Mouse (Mus musculus) heart, embryonic 16.5 days (tissue): Measurements from ENCODE around the gene Glis3. TPM values are rescaled to one million over a fixed set of nuclear protein-coding genes. Genes with fewer than 3 reads are reported as not detected.

Experiments
- ATAC-seq: fragments of 200-750 bp; cut with Nextera tagmentation; replicated peaks from 2 replicates; pipeline ENCODE4 v1.8.0; 2017; ENCODE audit warnings: moderate number of reproducible peaks; ENCODE audit not compliant: insufficient read depth, low FRiP score; ENCODE audit errors: extremely low read depth
- H3K27ac ChIP-seq: fragments of 300-500 bp; sonication (generic); 2 replicates; pipeline ENCODE4 v1.5.1; 2014; ENCODE audit warnings: mild to moderate bottlenecking, low read length, control low read depth, moderate library complexity
- H3K27me3 ChIP-seq: fragments of 300-500 bp; sonication (generic); 2 replicates; pipeline ENCODE4 v1.6.1; 2014; ENCODE audit warnings: low read length, mixed read lengths; ENCODE audit not compliant: control insufficient read depth, insufficient read depth
- H3K36me3 ChIP-seq: fragments of 300-500 bp; sonication (generic); 2 replicates; pipeline ENCODE4 v1.6.1; 2014; ENCODE audit not compliant: control insufficient read depth, insufficient read depth
- H3K4me1 ChIP-seq: fragments of 300-500 bp; sonication (generic); 2 replicates; pipeline ENCODE4 v1.6.1; 2014; ENCODE audit warnings: low read length, mixed read lengths; ENCODE audit not compliant: control insufficient read depth, insufficient read depth
- H3K4me2 ChIP-seq: fragments of 300-500 bp; sonication (generic); 2 replicates; pipeline ENCODE4 v1.6.1; 2014; ENCODE audit warnings: low read depth, mild to moderate bottlenecking, control low read depth, low read length
- H3K4me3 ChIP-seq: fragments of 300-500 bp; sonication (generic); 2 replicates; pipeline ENCODE4 v1.5.1; 2014; ENCODE audit warnings: mild to moderate bottlenecking, control low read depth, low read length
- H3K9ac ChIP-seq: fragments of 300-500 bp; sonication (generic); 2 replicates; pipeline ENCODE4 v1.6.1; 2014; ENCODE audit warnings: low read length, control low read depth
- H3K9me3 ChIP-seq: fragments of 300-500 bp; sonication (generic); replicated peaks from 2 replicates; pipeline ENCODE4 v1.6.1; 2016; ENCODE audit warnings: low read length; ENCODE audit not compliant: control insufficient read depth
- WGBS: fragments of 180-500 bp; shearing (Covaris S2); extraction: QIAGEN DNeasy Blood & Tissue Kit; methylation state at CpG from one replicate; pipeline ENCODE4 v1.1.7; 2014; 5-methylcytosine and 5-hydroxymethylcytosine counted together
- polyA plus RNA-seq: library from polyadenylated mRNA; unstranded; fragments of >200 nt; fragmentation: Nextera tagmentation; extraction: Ambion mirVana; gene quantifications from 2 replicates; pipeline ENCODE4 v1.2.1, GENCODE M21; 2015

The Glis3 gene
- polyA plus RNA-seq, 1 experiment from 2014 or later, result 1.3 TPM

DNA sequence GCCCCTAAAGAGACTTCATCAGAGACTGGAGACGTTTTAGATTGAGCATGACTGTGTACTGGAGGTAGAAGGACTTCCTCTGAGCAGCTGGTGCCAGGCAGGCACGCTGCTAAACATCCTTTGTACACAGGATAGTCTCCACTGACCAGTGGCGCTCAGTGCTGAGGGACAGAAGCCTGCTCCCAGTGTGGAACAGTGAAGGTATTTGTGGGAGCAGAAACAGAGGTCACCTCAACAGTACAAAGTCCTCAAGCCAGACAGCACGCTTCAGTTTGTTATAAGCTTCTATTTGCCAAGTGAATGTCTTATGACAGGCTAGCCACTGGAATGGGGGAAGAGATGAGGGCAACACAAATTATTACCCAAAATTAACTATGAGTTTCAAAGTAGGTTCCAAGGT, 289.0 kb downstream of the Glis3 start:
- WGBS, result 71% methylated on average over 4 of the region's 4 CpGs
- Histone ChIP-seq H3K36me3 (no peaks in the 10 kb centered on the region), H3K27ac (no peak overlapping the region), H3K4me3 (no peak overlapping the region), H3K4me2 (no peak overlapping the region), H3K4me1 (no peaks in the 10 kb centered on the region), H3K9ac (no peak overlapping the region), H3K9me3 (no peaks in the 10 kb centered on the region), H3K27me3 (no peaks in the 10 kb centered on the region)
- no peak for ATAC-seq

- no peaks in the 10 kb centered on the region for H3K36me3 ChIP-seq
- ATAC-seq, result no peak
- WGBS, result 64% methylated on average over 5 of the region's 5 CpGs
- no peak overlapping the region for H3K27ac ChIP-seq
- H3K9me3 ChIP-seq, result no peaks in the 10 kb centered on the region
- no peak overlapping the region for H3K4me3 ChIP-seq
- no peak overlapping the region for H3K4me2 ChIP-seq
- H3K27me3 ChIP-seq, result no peaks in the 10 kb centered on the region
- no peaks in the 10 kb centered on the region for H3K4me1 ChIP-seq
- no peak overlapping the region for H3K9ac ChIP-seq
Measured at GRCm38 (mm10) chr19:28389146-28389545, 290.7 kb downstream of the Glis3 start.

- no peaks in the 10 kb centered on the region for H3K9me3 ChIP-seq
- no peaks in the 10 kb centered on the region for H3K36me3 ChIP-seq
- no peaks in the 10 kb centered on the region for H3K27me3 ChIP-seq
- WGBS, result 69% methylated on average over 5 of the region's 5 CpGs
- no peak for ATAC-seq
- H3K9ac ChIP-seq, result no peak overlapping the region
- H3K4me1 ChIP-seq, result no peaks in the 10 kb centered on the region
- H3K27ac ChIP-seq, result no peak overlapping the region
- H3K4me3 ChIP-seq, result no peak overlapping the region
- H3K4me2 ChIP-seq, result no peak overlapping the region
Measured at GRCm38 (mm10) chr19:28383425-28383824, 296.5 kb downstream of the Glis3 start.

DNA sequence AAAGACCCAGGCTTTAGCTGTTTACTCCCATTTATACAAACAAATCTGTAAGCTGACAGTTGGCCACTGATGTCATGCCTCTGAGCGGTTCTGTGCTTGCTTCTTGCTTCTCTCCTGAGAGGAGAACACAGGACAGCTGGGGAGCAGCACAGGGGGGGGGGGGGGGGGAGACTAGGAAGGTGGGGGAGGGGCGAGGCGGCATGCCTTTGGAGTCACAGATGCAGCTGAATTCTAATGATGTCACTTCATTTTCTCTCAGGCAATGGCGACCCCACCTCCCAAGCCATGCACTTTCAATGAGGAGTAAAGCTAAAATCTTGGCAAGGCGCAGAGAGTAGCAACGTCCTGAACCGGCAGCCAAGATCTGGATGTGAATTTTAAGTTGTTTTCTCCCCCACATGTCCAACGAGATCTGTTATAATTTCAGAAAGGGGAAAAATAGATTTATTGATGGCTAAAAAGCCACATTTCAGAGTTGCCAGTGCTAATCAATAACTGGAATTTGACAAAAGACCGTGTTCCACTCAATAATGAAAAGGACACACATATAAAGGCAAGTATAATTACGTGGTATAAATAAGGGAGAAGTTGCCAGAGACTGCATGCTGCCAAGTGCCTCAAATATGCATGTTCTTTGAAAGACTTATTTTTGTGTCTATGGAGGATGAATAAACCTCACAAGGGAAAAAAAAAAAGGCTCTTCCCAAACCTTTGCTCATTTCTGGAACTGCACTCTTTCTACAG, 297.5 kb downstream of the Glis3 start:
- ATAC-seq, result no peak
- Histone ChIP-seq H3K36me3 (no peaks in the 10 kb centered on the region), H3K27ac (no peak overlapping the region), H3K4me1 (no peaks in the 10 kb centered on the region), H3K9me3 (no peaks in the 10 kb centered on the region), H3K4me2 (no peak overlapping the region), H3K27me3 (no peaks in the 10 kb centered on the region), H3K9ac (no peak overlapping the region), H3K4me3 (no peak overlapping the region)
- 57% methylated on average over 10 of the region's 10 CpGs for WGBS

DNA sequence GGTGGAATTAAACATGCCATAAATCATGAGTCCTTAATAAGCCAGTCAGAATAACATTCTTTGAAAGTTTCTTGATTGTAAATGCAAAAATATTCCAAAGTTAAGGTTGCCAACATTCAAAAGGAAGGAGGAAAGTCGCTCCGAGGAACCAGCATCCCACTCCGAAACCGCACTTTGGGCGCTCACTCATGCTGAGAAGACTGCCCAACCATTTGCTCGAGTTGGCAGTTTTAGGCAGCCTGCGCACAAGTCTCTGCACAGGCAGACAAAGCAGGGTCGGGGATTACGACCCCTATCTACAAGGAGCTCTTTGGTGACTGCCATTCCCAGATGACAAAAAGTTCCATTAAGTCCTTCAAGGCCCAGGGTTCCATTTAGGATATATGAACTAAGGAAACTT, 298.4 kb downstream of the Glis3 start:
- ATAC-seq, result no peak
- Histone ChIP-seq H3K27me3 (no peaks in the 10 kb centered on the region), H3K9ac (no peak overlapping the region), H3K4me1 (no peaks in the 10 kb centered on the region), H3K4me2 (no peak overlapping the region), H3K9me3 (no peaks in the 10 kb centered on the region), H3K36me3 (no peaks in the 10 kb centered on the region), H3K4me3 (no peak overlapping the region), H3K27ac (no peak overlapping the region)
- WGBS, result 73% methylated on average over 9 of the region's 9 CpGs

DNA sequence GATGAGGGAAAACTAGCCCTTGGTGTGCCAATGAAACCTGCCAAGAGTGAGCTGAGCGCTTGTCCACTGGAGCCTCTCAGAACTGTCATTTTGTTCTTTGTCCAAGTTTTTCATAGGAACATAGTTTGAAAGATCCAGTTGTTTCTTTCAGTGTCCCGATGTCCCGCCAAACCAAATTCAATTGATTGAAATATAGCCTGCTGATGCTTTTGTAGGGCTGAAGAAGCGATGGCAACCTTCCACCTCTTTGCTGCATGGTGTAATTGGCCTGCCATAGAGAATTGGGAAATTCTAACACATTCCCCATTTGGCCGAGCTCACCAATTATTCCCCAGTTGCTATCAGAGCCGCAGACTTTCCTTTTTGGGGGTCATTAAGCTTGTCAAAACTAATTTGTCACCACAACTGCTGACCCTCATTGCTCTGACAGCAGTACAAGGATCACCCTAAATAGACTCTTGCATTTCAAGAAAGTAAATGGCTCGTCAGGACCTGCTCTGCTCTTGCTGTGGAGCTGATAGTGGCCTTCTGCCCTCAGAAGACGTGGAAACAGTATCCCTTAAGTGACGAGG, 299.1 kb downstream of the Glis3 start:
- Histone ChIP-seq H3K4me2 (no peak overlapping the region), H3K9ac (no peak overlapping the region), H3K4me3 (no peak overlapping the region), H3K4me1 (no peaks in the 10 kb centered on the region), H3K27me3 (no peaks in the 10 kb centered on the region), H3K27ac (no peak overlapping the region), H3K36me3 (no peaks in the 10 kb centered on the region), H3K9me3 (no peaks in the 10 kb centered on the region)
- ATAC-seq, result no peak
- 65% methylated on average over 9 of the region's 9 CpGs for WGBS

- no peak for ATAC-seq
- H3K36me3 ChIP-seq, result no peaks in the 10 kb centered on the region
- H3K4me3 ChIP-seq, result no peak overlapping the region
- H3K27me3 ChIP-seq, result no peaks in the 10 kb centered on the region
- WGBS, result 85% methylated on average over 5 of the region's 5 CpGs
- H3K9ac ChIP-seq, result no peak overlapping the region
- no peak overlapping the region for H3K4me2 ChIP-seq
- no peaks in the 10 kb centered on the region for H3K4me1 ChIP-seq
- H3K27ac ChIP-seq, result no peak overlapping the region
- H3K9me3 ChIP-seq, result no peaks in the 10 kb centered on the region
Measured at GRCm38 (mm10) chr19:28377788-28378295, 302.0 kb downstream of the Glis3 start.

DNA sequence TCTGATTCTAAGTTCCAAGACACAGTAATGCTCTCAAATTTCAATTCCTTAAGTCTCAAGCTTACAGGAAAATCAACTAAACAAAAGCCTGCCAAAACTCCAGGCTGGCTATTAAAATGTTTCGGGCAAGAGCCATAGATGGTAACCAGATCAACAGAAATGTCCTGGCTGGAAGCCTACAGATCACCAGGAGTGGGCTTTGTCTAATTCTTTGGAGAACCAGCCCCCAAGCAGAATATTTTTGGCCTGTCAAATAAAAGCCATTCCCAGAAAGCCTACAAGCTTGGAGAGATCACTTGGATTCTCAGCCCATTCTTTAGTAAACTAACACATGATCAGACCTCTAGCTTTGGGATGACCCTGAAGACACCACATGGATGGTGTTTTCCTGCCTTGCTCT, 303.5 kb downstream of the Glis3 start:
- Histone ChIP-seq H3K36me3 (no peaks in the 10 kb centered on the region), H3K27me3 (no peaks in the 10 kb centered on the region), H3K4me3 (no peak overlapping the region), H3K4me1 (no peaks in the 10 kb centered on the region), H3K9ac (no peak overlapping the region), H3K27ac (no peak overlapping the region), H3K9me3 (no peaks in the 10 kb centered on the region), H3K4me2 (no peak overlapping the region)
- ATAC-seq, result no peak
- WGBS, result 81% methylated on average over 1 of the region's 1 CpGs

GRCm38 (mm10) chr19:28375746-28376145, 304.1 kb downstream of the Glis3 start:
- WGBS, result 81% methylated on average over 2 of the region's 2 CpGs
- H3K27ac ChIP-seq, result no peak overlapping the region
- ATAC-seq, result no peak

More at GRCm38 (mm10) chr19:28375746-28376145, 304.1 kb downstream of the Glis3 start:
- Histone ChIP-seq H3K9me3 (no peaks in the 10 kb centered on the region), H3K36me3 (no peaks in the 10 kb centered on the region), H3K27me3 (no peaks in the 10 kb centered on the region), H3K9ac (no peak overlapping the region), H3K4me1 (no peaks in the 10 kb centered on the region), H3K4me3 (no peak overlapping the region), H3K4me2 (no peak overlapping the region)
